Mouse (Mus musculus) midbrain, postnatal 0 days (tissue): ENCODE measurements at regions not wholly inside any gene's neighbourhood (a gene's known extent, or its start where the extent isn't known, plus 50 kb on each side); places are given as distances from the start of the nearest gene placed in this dataset.

Experiments
- ATAC-seq: fragments of 200-750 bp; cut with Nextera tagmentation; 2 replicates; pipeline ENCODE4 v1.8.0; 2017; ENCODE audit warnings: moderate number of reproducible peaks, mild to moderate bottlenecking, moderate TSS enrichment, moderate library complexity; ENCODE audit not compliant: low FRiP score
- DNase-seq: peaks from one replicate; pipeline ENCODE4 v3.0.0-alpha.2; 2015; ENCODE audit warnings: low spot score
- H3K27ac ChIP-seq: fragments of 300-500 bp; sonication (generic); 2 replicates; pipeline ENCODE4 v1.5.1; 2014; ENCODE audit warnings: low read depth, mild to moderate bottlenecking, low read length, mixed read lengths
- H3K27me3 ChIP-seq: fragments of 300-500 bp; sonication (generic); 2 replicates; pipeline ENCODE4 v1.6.1; 2014; ENCODE audit warnings: low read length, control low read depth, mixed read lengths; ENCODE audit not compliant: insufficient read depth
- H3K36me3 ChIP-seq: fragments of 300-500 bp; sonication (generic); 2 replicates; pipeline ENCODE4 v1.6.1; 2014; ENCODE audit warnings: low read length, control low read depth, mixed read lengths; ENCODE audit not compliant: insufficient read depth
- H3K4me1 ChIP-seq: fragments of 300-500 bp; sonication (generic); 2 replicates; pipeline ENCODE4 v1.6.1; 2014; ENCODE audit warnings: mild to moderate bottlenecking, control low read depth, antibody characterized with exemption, low read length, mixed read lengths; ENCODE audit not compliant: insufficient read depth
- H3K4me2 ChIP-seq: fragments of 300-500 bp; sonication (generic); 2 replicates; pipeline ENCODE4 v1.6.1; 2014; ENCODE audit warnings: low read depth, mild to moderate bottlenecking, low read length, mixed read lengths; ENCODE audit not compliant: poor library complexity, severe bottlenecking
- H3K4me3 ChIP-seq: fragments of 300-500 bp; sonication (generic); 2 replicates; pipeline ENCODE4 v1.5.1; 2014; ENCODE audit warnings: low read depth, mild to moderate bottlenecking, low read length, moderate library complexity
- H3K9ac ChIP-seq: fragments of 300-500 bp; sonication (generic); replicated peaks from 2 replicates; pipeline ENCODE4 v1.6.1; 2014; ENCODE audit warnings: mild to moderate bottlenecking, low read length, moderate library complexity, mixed read lengths; ENCODE audit not compliant: poor library complexity, severe bottlenecking
- H3K9me3 ChIP-seq: fragments of 300-500 bp; sonication (generic); 2 replicates; pipeline ENCODE4 v1.6.1; 2016; ENCODE audit warnings: low read length, control low read depth
- CTCF ChIP-seq: IDR thresholded peaks from 2 replicates; pipeline ENCODE4 v1.5.1; 2016; ENCODE audit warnings: antibody characterized with exemption, mild to moderate bottlenecking
- WGBS: fragments of 180-500 bp; shearing (Covaris S2); extraction: QIAGEN DNeasy Blood & Tissue Kit; methylation state at CpG from one replicate; pipeline ENCODE4 v1.1.7; 2014; 5-methylcytosine and 5-hydroxymethylcytosine counted together

GRCm38 (mm10) chr13:115630603-115631002, 528.8 kb upstream of the Itga1 start:
- no peaks in the 10 kb centered on the region for H3K9me3 ChIP-seq
- H3K4me1 ChIP-seq = no peaks in the 10 kb centered on the region
- DNase-seq = no peak
- H3K27me3 ChIP-seq = no peaks in the 10 kb centered on the region
- no peak overlapping the region for H3K4me3 ChIP-seq
- no peak for ATAC-seq
- WGBS = 65% methylated on average over 2 of the region's 2 CpGs
- no peak overlapping the region for H3K27ac ChIP-seq
- H3K9ac ChIP-seq = no peak overlapping the region
- H3K36me3 ChIP-seq = no peaks in the 10 kb centered on the region
- no peak overlapping the region for H3K4me2 ChIP-seq
- no peak for TF ChIP-seq CTCF

GRCm38 (mm10) chr13:115613174-115613573, 511.4 kb upstream of the Itga1 start:
- no peak overlapping the region for H3K9ac ChIP-seq
- no peaks in the 10 kb centered on the region for H3K36me3 ChIP-seq
- ATAC-seq = no peak
- no peak for TF ChIP-seq CTCF
- no peak overlapping the region for H3K4me3 ChIP-seq
- no peak overlapping the region for H3K4me2 ChIP-seq
- WGBS = 79% methylated on average over 6 of the region's 6 CpGs
- H3K27me3 ChIP-seq = no peaks in the 10 kb centered on the region
- no peak overlapping the region for H3K27ac ChIP-seq
- no peak for DNase-seq
- H3K9me3 ChIP-seq = no peaks in the 10 kb centered on the region
- no peaks in the 10 kb centered on the region for H3K4me1 ChIP-seq

- ATAC-seq = no peak
- Histone ChIP-seq H3K27ac (no peak overlapping the region), H3K4me2 (no peak overlapping the region), H3K36me3 (no peaks in the 10 kb centered on the region), H3K27me3 (no peaks in the 10 kb centered on the region), H3K9me3 (no peaks in the 10 kb centered on the region), H3K4me1 (no peaks in the 10 kb centered on the region), H3K9ac (no peak overlapping the region), H3K4me3 (no peak overlapping the region)
- DNase-seq = no peak
- no peak for TF ChIP-seq CTCF
- 94% methylated on average over 8 of the region's 8 CpGs for WGBS
Measured at GRCm38 (mm10) chr13:115606441-115606840, 504.7 kb upstream of the Itga1 start.

GRCm38 (mm10) chr13:115595126-115595671, 493.4 kb upstream of the Itga1 start:
- Histone ChIP-seq H3K9me3 (no peaks in the 10 kb centered on the region), H3K36me3 (no peaks in the 10 kb centered on the region), H3K4me2 (no peak overlapping the region), H3K9ac (no peak overlapping the region), H3K27me3 (no peaks in the 10 kb centered on the region), H3K4me1 (no peaks in the 10 kb centered on the region), H3K4me3 (no peak overlapping the region), H3K27ac (no peak overlapping the region)
- DNase-seq = no peak
- WGBS = 86% methylated on average over 5 of the region's 5 CpGs
- TF ChIP-seq CTCF = no peak
- ATAC-seq = no peak

GRCm38 (mm10) chr13:115575967-115576366, 474.2 kb upstream of the Itga1 start:
- TF ChIP-seq CTCF = no peak
- Histone ChIP-seq H3K9me3 (no peaks in the 10 kb centered on the region), H3K27me3 (no peaks in the 10 kb centered on the region), H3K27ac (no peak overlapping the region), H3K36me3 (no peaks in the 10 kb centered on the region), H3K9ac (no peak overlapping the region), H3K4me2 (no peak overlapping the region), H3K4me3 (no peak overlapping the region), H3K4me1 (no peaks in the 10 kb centered on the region)
- ATAC-seq (no peak), DNase-seq (no peak)
- WGBS = 76% methylated on average over 3 of the region's 3 CpGs

- WGBS = 72% methylated on average over 6 of the region's 6 CpGs
- ATAC-seq = no peak
- no peak for TF ChIP-seq CTCF
Measured at GRCm38 (mm10) chr13:115575052-115575891, 473.5 kb upstream of the Itga1 start.

More at GRCm38 (mm10) chr13:115575052-115575891, 473.5 kb upstream of the Itga1 start:
- no peak overlapping the region for H3K27ac ChIP-seq
- no peak overlapping the region for H3K4me3 ChIP-seq
- DNase-seq = peak; percentile 2
- H3K4me2 ChIP-seq = no peak overlapping the region
- no peaks in the 10 kb centered on the region for H3K9me3 ChIP-seq
- no peaks in the 10 kb centered on the region for H3K4me1 ChIP-seq
- no peak overlapping the region for H3K9ac ChIP-seq
- H3K27me3 ChIP-seq = no peaks in the 10 kb centered on the region
- no peaks in the 10 kb centered on the region for H3K36me3 ChIP-seq
